Mouse (Mus musculus) liver, embryonic 13.5 days (tissue): ENCODE measurements around the gene Rfc2. TPM values are rescaled to one million over a fixed set of nuclear protein-coding genes. Genes with fewer than 3 reads are reported as not detected.

Source experiments
- ATAC-seq: fragments of 200-750 bp; cut with Nextera tagmentation; 2 replicates; pipeline ENCODE4 v1.8.0; 2017; ENCODE audit warnings: low read depth, mild to moderate bottlenecking, moderate number of reproducible peaks, moderate library complexity
- DNase-seq: peaks from one replicate; pipeline ENCODE4 v3.0.0; 2022
- H3K27ac ChIP-seq: fragments of 300-500 bp; sonication (generic); 2 replicates; pipeline ENCODE4 v1.5.1; 2015; ENCODE audit warnings: moderate library complexity, mild to moderate bottlenecking, inconsistent platforms
- H3K27me3 ChIP-seq: fragments of 300-500 bp; sonication (generic); 2 replicates; pipeline ENCODE4 v1.6.1; 2015; ENCODE audit warnings: mild to moderate bottlenecking, inconsistent platforms
- H3K36me3 ChIP-seq: fragments of 300-500 bp; sonication (generic); 2 replicates; pipeline ENCODE4 v1.6.1; 2015; ENCODE audit warnings: mild to moderate bottlenecking, inconsistent platforms
- H3K4me1 ChIP-seq: fragments of 300-500 bp; sonication (generic); replicated peaks from 2 replicates; pipeline ENCODE4 v1.6.1; 2015; ENCODE audit warnings: inconsistent platforms
- H3K4me2 ChIP-seq: fragments of 300-500 bp; sonication (generic); 2 replicates; pipeline ENCODE4 v1.6.1; 2015; ENCODE audit warnings: inconsistent platforms, mild to moderate bottlenecking, moderate library complexity
- H3K4me3 ChIP-seq: fragments of 300-500 bp; sonication (generic); replicated peaks from 2 replicates; pipeline ENCODE4 v1.5.1; 2015; ENCODE audit warnings: mild to moderate bottlenecking, inconsistent platforms
- H3K9ac ChIP-seq: fragments of 300-500 bp; sonication (generic); 2 replicates; pipeline ENCODE4 v1.6.1; 2015; ENCODE audit warnings: mild to moderate bottlenecking, inconsistent platforms
- H3K9me3 ChIP-seq: fragments of 300-500 bp; sonication (generic); replicated peaks from 2 replicates; pipeline ENCODE4 v1.6.1; 2016; ENCODE audit warnings: inconsistent platforms
- WGBS: fragments of 180-500 bp; shearing (Covaris S2); methylation state at CpG from one replicate; pipeline ENCODE4 v1.1.7; 2015; ENCODE audit not compliant: insufficient replicate concordance; 5-methylcytosine and 5-hydroxymethylcytosine counted together
- polyA plus RNA-seq: library from polyadenylated mRNA; unstranded; fragments of >200 nt; fragmentation: Nextera tagmentation; extraction: Ambion mirVana; gene quantifications from 2 replicates; pipeline ENCODE4 v1.2.1, GENCODE M21; 2015

Gene Rfc2
- polyA plus RNA-seq, 1 experiment from 2014 or later: 233 TPM

- peak; percentile 30; the same call in 1 of the 2 replicates for ATAC-seq
- Histone ChIP-seq H3K9me3 (no peaks in the 10 kb centered on the region), H3K4me3 (peak overlapping the region; percentile 78), H3K4me1 (peaks cover 35% of the 10 kb centered on the region), H3K36me3 (peaks cover 17% of the 10 kb centered on the region), H3K27me3 (no peaks in the 10 kb centered on the region), H3K4me2 (peak overlapping the region; percentile 76), H3K27ac (peak overlapping the region; percentile 75), H3K9ac (peak overlapping the region; percentile 87)
- no peak for DNase-seq
- WGBS: 18% methylated on average over 15 of the region's 15 CpGs
Measured at GRCm38 (mm10) chr5:134583006-134583883, 2.1 kb downstream of the Rfc2 start.

DNA sequence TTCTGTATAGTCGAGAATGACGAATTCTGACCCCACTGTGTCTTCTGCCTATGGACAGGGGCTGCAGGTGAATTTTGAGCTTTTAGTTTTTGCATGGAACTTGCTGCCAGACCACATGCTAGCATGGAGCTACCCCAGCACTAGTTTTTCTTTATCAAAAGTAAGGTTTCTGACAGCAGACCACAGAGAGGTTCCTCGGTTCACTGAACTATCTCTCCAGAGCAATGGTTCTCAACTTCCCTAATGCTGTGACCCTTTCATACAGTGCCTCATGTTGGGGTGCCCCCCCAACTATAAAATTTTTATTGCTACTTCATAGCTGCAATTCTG lies 2.7 kb downstream of the Rfc2 start:
- H3K9ac ChIP-seq: peak overlapping the region; percentile 87
- DNase-seq: no peak
- no peaks in the 10 kb centered on the region for H3K9me3 ChIP-seq
- H3K36me3 ChIP-seq: peaks cover 22% of the 10 kb centered on the region
- ATAC-seq: no peak
- peak overlapping the region; percentile 75 for H3K27ac ChIP-seq
- H3K4me3 ChIP-seq: peak overlapping the region; percentile 78
- WGBS: 28% methylated on average over 3 of the region's 3 CpGs
- peak overlapping the region; percentile 76 for H3K4me2 ChIP-seq
- peaks cover 40% of the 10 kb centered on the region for H3K4me1 ChIP-seq
- no peaks in the 10 kb centered on the region for H3K27me3 ChIP-seq

DNA sequence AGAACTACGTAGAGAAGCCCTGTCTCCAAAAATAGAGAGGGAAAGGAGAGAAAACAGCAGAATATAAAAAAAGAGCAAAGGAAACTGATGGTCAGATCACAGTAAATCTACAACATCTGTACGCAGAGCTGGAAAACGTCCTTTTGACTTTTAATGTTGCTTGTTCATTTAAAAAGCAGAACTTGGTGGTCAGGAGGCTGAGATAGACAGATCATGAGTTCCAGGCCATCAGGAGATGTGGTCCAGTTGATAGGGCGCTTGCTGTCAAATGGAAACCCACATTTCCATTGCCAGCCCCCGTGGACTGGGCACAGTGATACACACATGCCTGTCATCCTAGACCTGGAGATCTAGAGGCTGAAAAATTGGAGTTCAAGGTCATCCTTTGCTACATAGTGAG lies 3.6 kb downstream of the Rfc2 start:
- WGBS: 29% methylated on average over 5 of the region's 5 CpGs
- Histone ChIP-seq H3K4me1 (peaks cover 43% of the 10 kb centered on the region), H3K9me3 (no peaks in the 10 kb centered on the region), H3K9ac (peak overlapping the region; percentile 87), H3K4me2 (peak overlapping the region; percentile 76), H3K27me3 (no peaks in the 10 kb centered on the region), H3K4me3 (no peak overlapping the region), H3K36me3 (peaks cover 30% of the 10 kb centered on the region), H3K27ac (peak overlapping the region; percentile 75; the same call in 1 of the 2 replicates)
- ATAC-seq (no peak), DNase-seq (no peak)

DNA sequence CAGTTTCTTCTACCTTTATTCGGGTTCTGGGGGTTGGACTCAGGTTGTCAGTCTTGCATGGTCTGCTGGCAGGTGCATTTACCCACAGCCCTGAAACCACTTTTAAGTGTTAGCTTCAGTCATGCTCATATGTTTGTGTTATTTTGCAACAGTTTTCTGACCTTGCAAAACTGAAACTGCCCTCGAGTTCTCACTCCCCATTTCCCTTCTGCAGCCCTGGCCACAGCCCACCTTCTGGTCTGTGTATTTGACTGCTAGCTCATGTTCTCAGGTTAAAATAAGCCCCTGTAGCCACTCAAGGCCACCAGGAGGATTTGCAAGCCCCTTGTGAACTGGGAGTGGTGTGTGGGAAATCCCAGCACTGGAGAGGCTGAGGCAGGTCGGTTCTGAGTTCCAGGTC lies 8.7 kb downstream of the Rfc2 start:
- H3K4me2 ChIP-seq: no peak overlapping the region
- peaks cover 79% of the 10 kb centered on the region for H3K36me3 ChIP-seq
- H3K9ac ChIP-seq: no peak overlapping the region
- no peak for DNase-seq
- H3K27me3 ChIP-seq: no peaks in the 10 kb centered on the region
- H3K9me3 ChIP-seq: no peaks in the 10 kb centered on the region
- no peak overlapping the region for H3K4me3 ChIP-seq
- no peak for ATAC-seq
- 66% methylated on average over 3 of the region's 3 CpGs for WGBS
- H3K27ac ChIP-seq: no peak overlapping the region; the same call in 1 of the 2 replicates
- H3K4me1 ChIP-seq: peaks cover 52% of the 10 kb centered on the region

- Histone ChIP-seq H3K9me3 (no peaks in the 10 kb centered on the region), H3K27me3 (no peaks in the 10 kb centered on the region), H3K4me1 (peaks cover 38% of the 10 kb centered on the region), H3K4me2 (peak overlapping the region; percentile 41; the same call in 1 of the 2 replicates), H3K9ac (peak overlapping the region; percentile 50; the same call in 1 of the 2 replicates), H3K27ac (peak overlapping the region; percentile 84), H3K4me3 (no peak overlapping the region), H3K36me3 (peaks cover 92% of the 10 kb centered on the region)
- DNase-seq (no peak), ATAC-seq (no peak)
- 65% methylated on average over 11 of the region's 11 CpGs for WGBS
Measured at GRCm38 (mm10) chr5:134592026-134592581, 10.9 kb downstream of the Rfc2 start.

DNA sequence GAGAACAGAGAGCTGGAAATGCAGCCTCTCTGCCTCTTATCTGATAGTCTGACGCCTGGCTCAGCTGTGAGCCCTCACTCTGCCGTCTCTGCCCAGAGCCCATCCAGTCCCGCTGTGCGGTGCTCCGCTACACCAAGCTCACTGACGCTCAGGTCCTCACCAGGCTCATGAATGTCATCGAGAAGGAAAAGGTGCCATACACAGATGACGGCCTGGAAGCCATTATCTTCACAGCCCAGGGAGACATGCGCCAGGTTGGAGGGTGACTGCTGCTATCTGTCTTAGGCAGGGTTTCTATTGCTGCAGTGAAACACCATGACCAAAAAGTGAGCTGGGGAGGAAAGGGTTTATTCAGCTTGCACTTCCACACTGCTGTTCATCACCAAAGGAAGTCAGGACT lies 11.9 kb downstream of the Rfc2 start:
- peak overlapping the region; percentile 50 for H3K9ac ChIP-seq
- peaks cover 38% of the 10 kb centered on the region for H3K4me1 ChIP-seq
- no peaks in the 10 kb centered on the region for H3K9me3 ChIP-seq
- ATAC-seq (peak; percentile 95), DNase-seq (peak; percentile 71)
- WGBS: 27% methylated on average over 9 of the region's 9 CpGs
- H3K27ac ChIP-seq: peak overlapping the region; percentile 84
- H3K4me2 ChIP-seq: peak overlapping the region; percentile 41
- H3K4me3 ChIP-seq: 0 out of 2 replicates have a peak overlapping the region, but pooled peaks have one; percentile 6
- H3K36me3 ChIP-seq: peaks cover 94% of the 10 kb centered on the region
- H3K27me3 ChIP-seq: no peaks in the 10 kb centered on the region

DNA sequence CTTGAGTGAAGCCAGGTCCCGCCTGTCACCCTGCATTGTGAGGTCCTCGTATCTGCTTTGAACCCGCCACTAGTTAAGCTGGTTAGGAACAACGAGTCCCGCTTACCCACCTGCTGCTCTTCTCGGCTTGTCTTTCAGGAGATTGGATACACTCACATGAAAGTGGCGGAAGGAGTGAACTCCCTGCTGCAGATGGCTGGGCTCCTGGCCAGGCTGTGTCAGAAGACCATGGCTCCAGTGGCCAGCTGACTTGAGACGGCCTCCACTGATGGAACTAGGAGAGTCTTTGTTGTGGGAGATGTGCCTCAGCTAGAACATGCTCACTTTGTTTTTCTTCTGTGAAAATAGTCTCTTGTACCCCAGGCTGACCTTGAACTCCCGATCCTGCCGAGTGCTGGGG lies 16.5 kb downstream of the Rfc2 start:
- no peaks in the 10 kb centered on the region for H3K27me3 ChIP-seq
- no peak overlapping the region for H3K4me3 ChIP-seq
- no peaks in the 10 kb centered on the region for H3K9me3 ChIP-seq
- no peak overlapping the region for H3K27ac ChIP-seq
- no peak overlapping the region for H3K4me2 ChIP-seq
- WGBS: 89% methylated on average over 10 of the region's 10 CpGs
- ATAC-seq: no peak
- no peak for DNase-seq
- H3K36me3 ChIP-seq: peaks cover 67% of the 10 kb centered on the region
- no peak overlapping the region for H3K9ac ChIP-seq
- H3K4me1 ChIP-seq: peaks cover 15% of the 10 kb centered on the region

DNA sequence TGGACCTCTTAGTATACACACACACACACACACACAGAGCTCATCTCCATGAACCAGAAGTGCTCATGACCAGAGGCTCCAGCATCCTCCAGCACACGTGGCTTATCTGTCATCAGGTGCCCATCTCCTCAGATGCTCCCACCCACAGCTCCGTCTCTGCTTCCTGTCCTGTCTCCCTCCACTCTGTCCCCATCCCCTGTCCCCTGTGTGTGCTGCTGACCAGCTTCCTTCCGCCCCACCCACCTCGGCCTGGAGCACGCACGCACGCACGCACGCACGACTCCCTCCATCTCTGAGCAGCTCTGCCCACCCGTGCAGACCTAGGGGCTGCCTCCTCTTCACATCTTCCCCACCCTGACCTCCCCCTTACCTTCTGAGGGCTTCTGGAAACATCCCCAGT lies 23.2 kb downstream of the Rfc2 start:
- Histone ChIP-seq H3K4me1 (no peaks in the 10 kb centered on the region; the same call in 1 of the 2 replicates), H3K9me3 (no peaks in the 10 kb centered on the region), H3K27ac (no peak overlapping the region), H3K27me3 (no peaks in the 10 kb centered on the region), H3K4me3 (no peak overlapping the region), H3K36me3 (peaks cover 2% of the 10 kb centered on the region), H3K9ac (no peak overlapping the region), H3K4me2 (no peak overlapping the region)
- ATAC-seq (no peak), DNase-seq (no peak)
- WGBS: 61% methylated on average over 11 of the region's 11 CpGs

GRCm38 (mm10) chr5:134606314-134606713 lies 25.1 kb downstream of the Rfc2 start:
- DNase-seq (no peak), ATAC-seq (no peak)
- Histone ChIP-seq H3K36me3 (no peaks in the 10 kb centered on the region), H3K9me3 (no peaks in the 10 kb centered on the region), H3K27ac (peak overlapping the region; percentile 34; the same call in 1 of the 2 replicates), H3K4me1 (no peaks in the 10 kb centered on the region; the same call in 1 of the 2 replicates), H3K4me3 (no peak overlapping the region), H3K27me3 (no peaks in the 10 kb centered on the region), H3K9ac (no peak overlapping the region), H3K4me2 (no peak overlapping the region)

- Histone ChIP-seq H3K36me3 (no peaks in the 10 kb centered on the region), H3K9ac (no peak overlapping the region), H3K27ac (0 out of 2 replicates have a peak overlapping the region, but pooled peaks have one; percentile 34), H3K4me1 (peaks cover 6% of the 10 kb centered on the region), H3K9me3 (no peaks in the 10 kb centered on the region), H3K27me3 (no peaks in the 10 kb centered on the region), H3K4me2 (no peak overlapping the region), H3K4me3 (no peak overlapping the region)
- peak; percentile 42; the same call in 1 of the 2 replicates for ATAC-seq
- 18% methylated on average over 5 of the region's 5 CpGs for WGBS
- no peak for DNase-seq
Measured at GRCm38 (mm10) chr5:134607121-134607520, 26.0 kb downstream of the Rfc2 start.

DNA sequence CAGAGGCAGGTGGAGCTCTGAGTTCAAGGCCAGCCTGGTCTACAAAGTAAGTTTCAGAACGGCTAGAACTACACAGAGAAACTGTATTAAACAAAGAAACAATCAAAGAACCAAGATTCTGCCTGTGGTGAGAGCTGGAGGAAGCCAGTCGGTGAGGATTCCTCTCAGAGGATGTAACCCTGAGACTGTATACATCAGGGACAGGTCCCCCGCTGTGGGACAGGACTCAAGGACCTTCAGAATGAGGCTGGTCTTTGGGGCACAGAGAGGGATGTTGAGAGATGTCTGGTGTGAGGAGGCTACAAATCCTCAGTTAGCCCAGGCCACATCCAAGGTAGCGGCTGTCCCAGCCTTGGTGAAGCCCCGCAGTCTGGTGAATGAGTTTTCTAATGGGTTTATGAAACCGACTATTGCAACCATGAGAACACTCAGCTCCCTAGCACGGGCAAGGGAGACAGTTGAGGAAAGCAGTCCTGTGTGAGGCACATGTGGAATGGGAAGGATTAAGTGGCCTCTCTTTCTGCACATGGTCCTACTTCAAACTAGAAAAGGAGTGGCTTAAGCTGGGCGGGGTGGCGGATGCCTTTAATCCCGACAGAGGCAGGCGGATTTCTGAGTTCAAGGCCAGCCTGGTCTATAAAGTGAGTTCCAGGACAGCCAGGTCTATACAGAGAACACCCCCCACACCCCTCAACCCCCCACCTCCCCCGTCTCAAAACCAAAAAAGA lies 28.9 kb downstream of the Rfc2 start:
- Histone ChIP-seq H3K4me3 (no peak overlapping the region), H3K4me2 (no peak overlapping the region), H3K27ac (no peak overlapping the region), H3K4me1 (peaks cover 6% of the 10 kb centered on the region), H3K9ac (no peak overlapping the region), H3K36me3 (no peaks in the 10 kb centered on the region; the same call in 1 of the 2 replicates), H3K9me3 (no peaks in the 10 kb centered on the region), H3K27me3 (no peaks in the 10 kb centered on the region)
- no peak for DNase-seq
- WGBS: 75% methylated on average over 12 of the region's 12 CpGs
- no peak for ATAC-seq
